Mouse (Mus musculus) T-helper 1 cell (primary cell): Measurements from ENCODE around the gene Slc6a16.

ENCODE experiments used
- in situ Hi-C: fragments of 300-600 bp; cut with MboI, MseI; formaldehyde crosslinking; loops from one replicate; pipeline ENCODE4 v1.15.1; 2025; ENCODE audit warnings: high pct_unique_total_duplicates

Slc6a16 gene

DNA sequence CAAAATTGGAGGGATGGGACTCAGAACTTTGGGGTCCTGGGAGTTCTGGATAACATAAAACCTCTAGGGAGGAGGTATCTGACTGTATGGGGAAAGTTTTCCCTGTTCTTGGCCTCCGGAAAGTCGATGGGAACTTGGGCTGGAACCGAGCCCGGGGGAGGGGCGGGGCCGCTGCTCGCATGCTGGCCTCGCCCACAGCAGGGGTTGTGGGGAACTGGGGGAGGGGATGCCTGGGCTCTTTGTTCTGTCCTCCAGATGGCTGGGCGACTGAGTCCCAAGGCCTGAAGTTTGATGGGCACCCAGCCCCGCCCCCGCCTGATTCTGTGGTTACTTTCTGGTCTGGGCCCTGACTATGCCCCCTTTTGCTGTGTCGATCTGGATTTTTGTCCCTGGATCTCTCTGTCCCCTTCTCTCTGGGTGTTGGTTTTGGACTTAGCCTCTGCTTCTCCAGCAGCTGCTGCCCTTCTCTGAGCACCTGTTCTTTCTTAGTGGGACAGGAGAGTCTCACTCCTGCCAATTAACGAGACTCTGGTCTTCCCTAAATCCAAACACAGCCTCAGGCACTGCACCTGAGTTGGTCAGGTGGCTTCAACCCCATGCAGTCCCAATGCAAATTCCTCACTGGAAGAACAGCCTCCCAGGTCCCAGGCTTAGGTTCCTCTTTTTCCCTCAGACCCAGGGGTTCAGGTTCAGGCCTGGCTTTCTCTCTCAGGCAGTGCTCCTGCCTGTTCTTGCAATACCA, 24.3 kb upstream of the Slc6a16 start:
- in situ Hi-C loops: no loop called here

- in situ Hi-C loops: no loop called here
Measured at GRCm38 (mm10) chr7:45221680-45222079, 19.2 kb upstream of the Slc6a16 start.

- in situ Hi-C loops: no loop called here
Measured at GRCm38 (mm10) chr7:45224826-45225225, 16.1 kb upstream of the Slc6a16 start.

DNA sequence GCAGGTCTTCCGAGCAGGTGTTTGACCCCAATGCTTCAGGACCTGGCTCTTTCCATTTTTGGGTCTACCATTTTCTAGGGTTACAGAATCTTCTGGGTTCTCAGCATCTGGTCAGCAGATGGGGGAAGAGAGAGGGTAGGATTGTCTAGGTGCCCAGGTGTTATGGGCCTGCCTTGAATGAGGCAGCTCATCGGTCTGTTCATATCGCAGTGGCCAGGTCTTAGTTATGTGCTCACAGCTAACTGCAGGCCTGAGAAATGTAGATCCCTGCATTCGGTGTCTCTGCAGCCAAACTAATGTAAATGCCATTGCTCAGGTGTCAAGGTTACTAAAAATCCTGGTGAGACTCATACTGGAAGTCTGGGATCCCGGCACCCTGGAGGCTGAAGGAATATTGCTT, 14.5 kb upstream of the Slc6a16 start:
- in situ Hi-C loops: no loop called here

GRCm38 (mm10) chr7:45228548-45228947, 12.3 kb upstream of the Slc6a16 start:
- in situ Hi-C loops: no loop called here

- in situ Hi-C loops: no loop called here
Measured at GRCm38 (mm10) chr7:45229046-45229445, 11.8 kb upstream of the Slc6a16 start.

GRCm38 (mm10) chr7:45229459-45230203, 11.3 kb upstream of the Slc6a16 start:
- in situ Hi-C loops: no loop called here

DNA sequence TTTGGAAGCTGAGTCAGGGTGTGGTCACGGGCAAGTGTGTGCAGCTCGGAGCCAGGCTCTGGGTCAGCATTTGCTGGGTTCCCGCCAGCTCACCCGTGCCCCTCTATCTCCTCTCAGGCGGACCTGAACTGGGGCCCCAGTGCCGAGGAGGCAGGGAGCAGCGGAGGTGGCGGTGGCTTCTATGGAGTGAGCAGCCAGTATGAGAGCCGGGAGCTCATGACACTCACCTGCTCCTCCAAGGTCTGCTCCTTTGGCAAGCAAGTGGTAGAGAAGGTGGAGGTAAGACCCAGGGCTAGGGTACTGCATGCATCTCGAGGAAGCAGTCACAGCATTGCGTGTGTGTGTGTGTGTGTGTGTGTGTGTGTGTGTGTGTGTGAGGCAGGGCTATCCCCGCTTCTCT, 9.7 kb upstream of the Slc6a16 start:
- in situ Hi-C loops: no loop called here

DNA sequence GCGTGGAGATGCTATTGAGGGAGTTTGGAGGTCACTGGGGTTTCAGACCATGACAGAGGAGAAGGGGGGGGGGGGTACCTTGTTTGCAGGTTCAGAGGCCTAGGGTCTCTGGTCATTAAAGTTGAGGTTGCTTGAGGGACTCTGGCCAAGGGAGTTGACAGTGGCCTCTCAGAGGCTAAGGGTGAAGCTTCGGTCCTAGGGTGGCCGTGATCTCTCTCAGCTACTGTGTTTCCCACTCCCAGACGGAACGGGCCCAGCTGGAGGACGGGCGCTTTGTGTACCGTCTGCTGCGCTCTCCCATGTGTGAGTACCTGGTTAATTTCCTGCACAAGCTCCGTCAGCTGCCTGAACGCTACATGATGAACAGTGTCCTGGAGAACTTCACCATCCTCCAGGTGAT, 8.9 kb upstream of the Slc6a16 start:
- in situ Hi-C loops: no loop called here

- in situ Hi-C loops: no loop called here
Measured at GRCm38 (mm10) chr7:45232716-45233465, 8.0 kb upstream of the Slc6a16 start.

DNA sequence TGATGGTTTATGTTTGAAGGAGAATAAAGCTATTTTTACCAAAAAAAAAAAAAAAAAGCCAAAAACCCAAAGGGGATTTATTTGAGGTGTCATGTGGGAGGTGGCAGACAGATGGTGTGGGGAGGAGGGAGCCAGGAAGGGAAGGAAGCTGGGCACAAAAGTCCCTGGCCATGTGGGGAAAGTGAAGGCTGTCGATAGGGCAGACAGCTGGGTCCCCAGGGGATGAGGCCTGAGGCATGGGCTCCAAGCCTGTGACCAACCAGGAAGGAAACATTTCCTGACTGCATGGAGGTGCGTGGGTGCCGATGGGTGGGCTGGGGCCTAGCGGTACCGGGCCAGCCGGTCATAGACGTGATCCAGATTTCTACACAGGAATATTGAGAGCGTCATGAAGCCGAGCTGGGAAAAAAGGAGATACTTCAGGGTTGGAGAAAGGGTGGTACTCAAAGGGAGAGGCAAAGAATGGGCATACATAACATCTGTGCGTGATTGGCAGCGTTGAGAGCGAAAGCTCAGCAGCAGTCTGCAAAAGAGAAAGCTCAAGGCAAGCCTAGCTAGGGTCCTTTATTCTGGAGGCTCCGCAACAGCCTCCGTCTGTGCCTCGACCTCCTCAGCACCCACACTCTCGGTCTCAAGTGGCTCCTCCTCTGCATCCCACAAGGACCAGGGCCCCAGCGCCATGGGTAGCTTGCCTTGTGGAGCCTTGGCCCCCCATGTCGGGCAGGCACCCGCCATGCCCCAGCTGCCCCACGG, 7.1 kb upstream of the Slc6a16 start:
- in situ Hi-C loops: no loop called here

DNA sequence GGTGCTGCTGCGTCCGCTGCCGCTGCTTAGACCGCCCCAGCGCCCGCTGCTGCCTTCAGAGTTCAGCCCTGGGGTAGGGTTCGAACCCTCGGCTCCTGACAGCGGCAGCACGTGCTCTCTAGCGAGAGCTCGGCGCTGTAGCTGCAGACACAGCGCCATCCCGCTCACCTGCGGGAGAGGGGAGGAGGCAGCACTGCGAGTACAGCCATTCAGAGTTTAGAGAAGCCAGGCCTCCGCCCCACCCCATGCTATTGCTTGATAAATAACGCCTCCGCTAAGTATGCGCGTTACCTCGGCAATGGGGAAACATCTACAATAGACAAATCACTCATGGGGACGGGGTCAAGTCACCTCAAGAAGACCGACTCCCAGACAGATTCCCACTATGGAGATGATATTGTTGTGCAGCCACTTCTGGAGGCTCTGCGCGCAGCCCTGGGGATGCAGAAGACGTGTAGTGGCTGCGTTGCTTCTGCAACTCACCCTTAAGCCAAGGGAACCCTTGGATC, 6.5 kb upstream of the Slc6a16 start:
- in situ Hi-C loops: no loop called here

GRCm38 (mm10) chr7:45234922-45235571, 5.8 kb upstream of the Slc6a16 start:
- in situ Hi-C loops: no loop called here

DNA sequence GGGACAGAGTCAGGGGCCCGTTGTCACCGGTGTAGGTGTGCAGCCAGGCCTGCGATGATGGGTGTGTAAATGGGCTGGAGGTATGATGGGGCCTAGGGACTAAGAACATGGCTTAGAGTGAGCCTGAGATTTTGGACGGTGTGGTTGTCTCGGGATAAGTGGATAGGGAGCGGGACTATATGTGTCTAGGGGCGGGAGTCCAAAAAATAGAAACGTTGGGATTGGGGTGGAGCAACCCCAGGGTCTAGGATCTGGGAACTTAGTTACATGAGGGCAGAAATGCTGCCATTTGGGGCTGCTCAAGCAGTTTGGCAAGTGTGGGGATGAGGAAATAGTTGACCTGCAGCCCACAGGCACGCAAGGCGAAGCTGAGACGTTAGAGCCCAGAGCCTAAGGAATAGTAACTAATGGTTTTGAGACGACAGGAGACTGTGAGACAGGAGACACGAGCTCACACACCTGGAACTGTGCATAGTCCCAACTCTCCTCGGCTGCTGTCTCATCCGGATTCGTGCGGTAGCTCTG, 5.2 kb upstream of the Slc6a16 start:
- in situ Hi-C loops: no loop called here

- in situ Hi-C loops: no loop called here
Measured at GRCm38 (mm10) chr7:45237747-45238699, 2.9 kb upstream of the Slc6a16 start.

- in situ Hi-C loops: no loop called here
Measured at GRCm38 (mm10) chr7:45238723-45239496, 2.0 kb upstream of the Slc6a16 start, which contains the start of gene Cd37. TSS of gene Cd37 (minus strand) at chr7:45239115.

DNA sequence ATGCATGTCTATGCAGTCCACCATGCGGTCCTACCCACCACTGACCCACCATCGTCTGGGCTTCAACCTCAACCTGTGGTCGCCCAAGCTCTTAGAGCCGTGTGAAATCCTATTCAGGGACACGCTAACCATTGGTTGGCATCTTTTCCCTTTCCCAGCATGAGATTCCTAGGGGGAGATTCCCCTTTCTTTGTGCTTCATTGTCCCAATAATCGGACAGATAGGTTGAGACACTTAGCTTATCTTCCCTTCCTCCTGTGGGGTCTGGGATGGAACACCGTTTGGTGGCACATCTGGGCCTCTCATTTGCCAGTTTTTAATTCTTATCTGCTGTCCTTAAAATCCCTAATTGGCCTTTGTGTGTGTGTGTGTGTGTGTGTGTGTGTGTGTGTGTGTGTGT, 776 bp upstream of the Slc6a16 start:
- in situ Hi-C loops: no loop called here

- in situ Hi-C loops: no loop called here
Measured at GRCm38 (mm10) chr7:45241389-45241749, 484 bp downstream of the Slc6a16 start.

GRCm38 (mm10) chr7:45247666-45248065, 6.8 kb downstream of the Slc6a16 start:
- in situ Hi-C loops: no loop called here
